In genomic region chr1:87258484-87258883, GRCm38 (mm10) we compare ENCODE assay signal across 9 mouse cellular contexts. TPM values are rescaled to one million over a fixed set of nuclear protein-coding genes. Genes with fewer than 3 reads are reported as not detected.
DNase-seq lines count a peak whose midpoint lies in the region; ATAC-seq and TF ChIP-seq lines count a peak whose summit lies in the region.
"Had no signal": no experiment of that assay in that cellular context is flagged by ENCODE, and none has a peak within 500 bp of the region (broad histone marks: within the 10 kb centered on the region; RNA-seq: fewer than 3 reads in every experiment).

No protein-coding gene starts in this region.

- no peaks in the 10 kb centered on the region for H3K9me3 ChIP-seq in lung, postnatal 0 days (ENCODE audit: low read length)
- no peaks in the 10 kb centered on the region for H3K9me3 ChIP-seq in heart, embryonic 11.5 days (replicated peaks; ENCODE audit: control insufficient read depth, low read length)
- H3K9me3 ChIP-seq in limb, embryonic 10.5 days (replicated peaks), result no peaks in the 10 kb centered on the region

- no peak for ATAC-seq in lung, postnatal 0 days
- no peak for ATAC-seq in heart, embryonic 11.5 days (replicated peaks; ENCODE audit: insufficient number of reproducible peaks, low FRiP score, low TSS enrichment)
- ATAC-seq in CD4-positive, CD25-positive, alpha-beta regulatory T cell, adult 4 months, result no peak

- peak; percentile 42 for TF ChIP-seq CTCF in lung, postnatal 0 days (IDR thresholded peaks at IDR 0.05)

- H3K4me2 ChIP-seq in lung, postnatal 0 days (replicated peaks; ENCODE audit: low read depth, low read length), result no peak overlapping the region
- H3K4me2 ChIP-seq in heart, embryonic 11.5 days, result 0 out of 2 replicates have a peak overlapping the region, but pooled peaks have one; percentile 19

- TF ChIP-seq EP300 in lung, postnatal 0 days (IDR thresholded peaks at IDR 0.05), result no peak

- H3K9ac ChIP-seq in lung, postnatal 0 days (replicated peaks; ENCODE audit: low read depth), result no peak overlapping the region
- no peak overlapping the region for H3K9ac ChIP-seq in heart, embryonic 11.5 days (ENCODE audit: low read depth, low read length)

- H3K4me3 ChIP-seq in lung, postnatal 0 days (ENCODE audit: low read depth, low read length), result no peak overlapping the region
- H3K4me3 ChIP-seq in heart, embryonic 11.5 days (ENCODE audit: low read depth, low read length), result no peak overlapping the region
- H3K4me3 ChIP-seq in limb, embryonic 10.5 days, result no peak overlapping the region

- H3K4me1 ChIP-seq in lung, postnatal 0 days (ENCODE audit: insufficient read depth, low read depth, low read length), result no peaks in the 10 kb centered on the region
- no peaks in the 10 kb centered on the region for H3K4me1 ChIP-seq in heart, embryonic 11.5 days (ENCODE audit: control insufficient read depth, insufficient read depth, low read length)
- H3K4me1 ChIP-seq in limb, embryonic 10.5 days, result peaks cover 6% of the 10 kb centered on the region

- peak; percentile 33 for DNase-seq in embryo, embryonic 10 days (ENCODE audit: low spot score)
- no peak for DNase-seq in embryo, embryonic 9.5 days (ENCODE audit: extremely low spot score)
- DNase-seq in lung, postnatal 0 days (ENCODE audit: low spot score), result peak; percentile 13
- DNase-seq in lung, postnatal 14 days, result no peak
- DNase-seq in limb, embryonic 10.5 days (ENCODE audit: low spot score), result peak; percentile 37
- DNase-seq in T-cell, adult 2 months (ENCODE audit: low spot score), result no peak
- DNase-seq: midbrain, embryonic 14.5 days had no signal

- H3K27me3 ChIP-seq in lung, postnatal 0 days (replicated peaks; ENCODE audit: insufficient read depth, low read length), result peaks cover 37% of the 10 kb centered on the region
- peaks cover 53% of the 10 kb centered on the region for H3K27me3 ChIP-seq in heart, embryonic 11.5 days (ENCODE audit: control insufficient read depth, insufficient read depth, low read length)
- H3K27me3 ChIP-seq in limb, embryonic 10.5 days (ENCODE audit: low read depth, poor library complexity, severe bottlenecking), result peaks cover 66% of the 10 kb centered on the region

- H3K27ac ChIP-seq in lung, postnatal 0 days (ENCODE audit: low read length), result no peak overlapping the region
- H3K27ac ChIP-seq in heart, embryonic 11.5 days (ENCODE audit: low read depth, low read length), result no peak overlapping the region
- no peak overlapping the region for H3K27ac ChIP-seq in limb, embryonic 10.5 days

- 20% methylated on average over 14 of the region's 14 CpGs for WGBS in lung, postnatal 0 days
- 9% methylated on average over 14 of the region's 14 CpGs for WGBS in heart, embryonic 11.5 days (ENCODE audit: insufficient replicate concordance)
- whole genome bisulfite sequencing in limb, embryonic 10.5 days, result 17% methylated on average over 14 of the region's 14 CpGs

- H3K36me3 ChIP-seq in lung, postnatal 0 days (ENCODE audit: insufficient read depth, low read length), result no peaks in the 10 kb centered on the region
- H3K36me3 ChIP-seq in heart, embryonic 11.5 days (ENCODE audit: control insufficient read depth, insufficient read depth, low read length), result no peaks in the 10 kb centered on the region
- no peaks in the 10 kb centered on the region for H3K36me3 ChIP-seq in limb, embryonic 10.5 days

RNA-seq across cellular contexts. Expression of gene Efhd1, which starts 5.7 kb away (rescaled TPM):
- polyA plus RNA-seq in lung, postnatal 0 days (2015; fragmentation: Nextera tagmentation; extraction: Ambion mirVana), result 0.24 and 0.69 TPM in 2 replicates
- polyA plus RNA-seq in heart, embryonic 11.5 days (2014; fragmentation: Nextera tagmentation; extraction: Ambion mirVana), result 0.26 and 0.42 TPM in 2 replicates
- polyA plus RNA-seq in limb, embryonic 10.5 days (2016; fragmentation: Nextera tagmentation; extraction: Ambion mirVana), result 0.10 and 0.11 TPM in 2 replicates
- under 1 TPM in 1 of 2 experiments, not detected in 1; 0.35 TPM for polyA plus RNA-seq in CD4-positive, CD25-positive, alpha-beta regulatory T cell, adult 4 months (2017; shearing (Covaris generic))

RNA-seq across cellular contexts. Expression of gene Eif4e2, which starts 44.8 kb away (rescaled TPM):
- 110 and 118 TPM in 2 replicates for polyA plus RNA-seq in lung, postnatal 0 days (2015; fragmentation: Nextera tagmentation; extraction: Ambion mirVana)
- 121 and 128 TPM in 2 replicates for polyA plus RNA-seq in heart, embryonic 11.5 days (2014; fragmentation: Nextera tagmentation; extraction: Ambion mirVana)
- polyA plus RNA-seq in limb, embryonic 10.5 days (2016; fragmentation: Nextera tagmentation; extraction: Ambion mirVana), result 181 and 202 TPM in 2 replicates
- polyA plus RNA-seq in CD4-positive, CD25-positive, alpha-beta regulatory T cell, adult 4 months (2017; shearing (Covaris generic)), result 100 to 1,000 TPM; 101 to 133 TPM

RNA-seq across cellular contexts. Expression of gene Chrng, which starts 54.0 kb away (rescaled TPM):
- 0.04 TPM in 1 of 2 replicates, not detected in the other for polyA plus RNA-seq in lung, postnatal 0 days (2015; fragmentation: Nextera tagmentation; extraction: Ambion mirVana)
- polyA plus RNA-seq in heart, embryonic 11.5 days (2014; fragmentation: Nextera tagmentation; extraction: Ambion mirVana), result 0.93 and 1.5 TPM in 2 replicates
- 0.26 and 0.81 TPM in 2 replicates for polyA plus RNA-seq in limb, embryonic 10.5 days (2016; fragmentation: Nextera tagmentation; extraction: Ambion mirVana)
- under 1 TPM in 1 of 2 experiments, not detected in 1; 0.30 TPM for polyA plus RNA-seq in CD4-positive, CD25-positive, alpha-beta regulatory T cell, adult 4 months (2017; shearing (Covaris generic))
- polyA plus RNA-seq: midbrain, embryonic 14.5 days had no signal

Comparison
In these comparisons a context has a peak if more than half of its experiments do, and no peak if none do; other contexts are left out.
1. DNase-seq: peak in embryo, embryonic 10 days (single experiment), lung, postnatal 0 days (single experiment) and limb, embryonic 10.5 days (single experiment); none in embryo, embryonic 9.5 days (single experiment), lung, postnatal 14 days (single experiment) and T-cell, adult 2 months (single experiment).